Mouse (Mus musculus): ENCODE measurements around the gene Gdpgp1. TPM values are rescaled to one million over a fixed set of nuclear protein-coding genes. Genes with fewer than 3 reads are reported as not detected.
A peak's percentile ranks its signal among the peaks of the same experiment; 100 is the strongest.

The Gdpgp1 gene
- polyA plus RNA-seq, 2 experiments = 1.1 to 1.3 TPM

GRCm38 (mm10) chr7:80199286-80199685 is 33.4 kb upstream of the Gdpgp1 start:
- ATAC-seq (ENCODE audit: insufficient read depth) (no peak), DNase-seq (ENCODE audit: low read depth in 3 of 3, low spot score in 3 of 3) (no peak)
- Histone ChIP-seq H3K4me1 (replicated peaks; ENCODE audit: control insufficient read depth in 2 of 2, insufficient read depth in 2 of 2, low read length in 1 of 2) (peaks cover 76 to 80% of the 10 kb centered on the region in 2 experiments), H3K4me2 (ENCODE audit: low read depth) (peak overlapping the region; percentile 87), H3K27me3 (ENCODE audit: control insufficient read depth, insufficient read depth, low read length) (no peaks in the 10 kb centered on the region), H3K9me3 (ENCODE audit: control insufficient read depth, low read length) (no peaks in the 10 kb centered on the region), H3K9ac (replicated peaks) (peak overlapping the region; percentile 95), H3K27ac (peak overlapping the region; percentile 83), H3K4me3 (ENCODE audit: insufficient read depth in 1 of 2, low read depth in 2 of 2, low read length in 2 of 2) (peak overlapping the region; percentile 77 to 86), H3K36me3 (replicated peaks; ENCODE audit: control insufficient read depth, insufficient read depth, low read depth) (peaks cover 10% of the 10 kb centered on the region)
- TF ChIP-seq EP300 (IDR thresholded peaks at IDR 0.05; ENCODE audit: low read depth) (no peak), CTCF (IDR thresholded peaks at IDR 0.05; ENCODE audit: low read depth) (no peak)
- WGBS (ENCODE audit: insufficient replicate concordance) = 17% methylated on average over 6 of the region's 6 CpGs

GRCm38 (mm10) chr7:80199851-80200587 is 32.6 kb upstream of the Gdpgp1 start:
- Histone ChIP-seq H3K4me2 (ENCODE audit: low read depth) (peak overlapping the region; percentile 87), H3K27me3 (ENCODE audit: control insufficient read depth, insufficient read depth, low read length) (no peaks in the 10 kb centered on the region), H3K36me3 (replicated peaks; ENCODE audit: control insufficient read depth, insufficient read depth, low read depth) (peaks cover 13% of the 10 kb centered on the region), H3K4me1 (replicated peaks; ENCODE audit: control insufficient read depth in 2 of 2, insufficient read depth in 2 of 2, low read length in 1 of 2) (peaks cover 77 to 80% of the 10 kb centered on the region in 2 experiments), H3K9ac (replicated peaks) (peak overlapping the region; percentile 95), H3K9me3 (ENCODE audit: control insufficient read depth, low read length) (no peaks in the 10 kb centered on the region), H3K27ac (peak overlapping the region; percentile 83), H3K4me3 (ENCODE audit: insufficient read depth in 1 of 2, low read depth in 2 of 2, low read length in 2 of 2) (peak overlapping the region; percentile 77 to 86)
- no peak for DNase-seq (ENCODE audit: low read depth in 3 of 3, low spot score in 3 of 3)
- 68% methylated on average over 11 of the region's 11 CpGs for WGBS (ENCODE audit: insufficient replicate concordance)
- TF ChIP-seq EP300 (IDR thresholded peaks at IDR 0.05; ENCODE audit: low read depth) (no peak), CTCF (IDR thresholded peaks at IDR 0.05; ENCODE audit: low read depth) (no peak)
- no peak for ATAC-seq (ENCODE audit: insufficient read depth)

DNA sequence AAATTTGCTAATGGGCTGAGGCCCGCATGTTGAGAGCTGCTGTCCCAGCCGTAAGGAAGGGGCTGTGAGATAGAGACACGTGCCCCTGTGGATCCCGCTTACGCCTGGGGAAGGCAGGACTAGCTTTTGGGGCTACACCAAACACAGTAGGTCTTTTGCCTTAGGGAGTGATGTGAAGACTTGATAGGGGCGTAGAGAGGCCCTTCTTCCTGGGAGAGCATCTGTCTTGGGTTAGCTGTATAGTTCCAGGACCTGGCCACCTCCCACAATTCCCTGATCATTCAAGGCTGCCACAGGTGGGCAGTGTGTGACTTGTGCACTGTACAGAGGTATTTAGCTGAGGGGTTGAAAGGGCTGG is 32.1 kb upstream of the Gdpgp1 start:
- Histone ChIP-seq H3K27ac (peak overlapping the region; percentile 83), H3K4me1 (replicated peaks; ENCODE audit: control insufficient read depth in 2 of 2, insufficient read depth in 2 of 2, low read length in 1 of 2) (peaks cover 77 to 80% of the 10 kb centered on the region in 2 experiments), H3K9ac (replicated peaks) (peak overlapping the region; percentile 95)

GRCm38 (mm10) chr7:80200963-80201539 is 31.6 kb upstream of the Gdpgp1 start:
- Histone ChIP-seq H3K4me1 (replicated peaks; ENCODE audit: control insufficient read depth in 2 of 2, insufficient read depth in 2 of 2, low read length in 1 of 2) (peaks cover 77 to 82% of the 10 kb centered on the region in 2 experiments), H3K4me3 (ENCODE audit: insufficient read depth in 1 of 2, low read depth in 2 of 2, low read length in 2 of 2) (peak overlapping the region; percentile 11 to 77; a peak in 3 of 4 replicates), H3K4me2 (ENCODE audit: low read depth) (peak overlapping the region; percentile 87), H3K27me3 (ENCODE audit: control insufficient read depth, insufficient read depth, low read length) (no peaks in the 10 kb centered on the region), H3K27ac (peak overlapping the region; percentile 83), H3K36me3 (replicated peaks; ENCODE audit: control insufficient read depth, insufficient read depth, low read depth) (peaks cover 13% of the 10 kb centered on the region), H3K9me3 (ENCODE audit: control insufficient read depth, low read length) (no peaks in the 10 kb centered on the region), H3K9ac (replicated peaks) (peak overlapping the region; percentile 95)
- WGBS (ENCODE audit: insufficient replicate concordance) = 80% methylated on average over 5 of the region's 5 CpGs
- DNase-seq (ENCODE audit: low read depth in 3 of 3, low spot score in 3 of 3) (no peak), ATAC-seq (ENCODE audit: insufficient read depth) (no peak)
- no peak for TF ChIP-seq CTCF (IDR thresholded peaks at IDR 0.05; ENCODE audit: low read depth)
- no peak for TF ChIP-seq EP300 (IDR thresholded peaks at IDR 0.05; ENCODE audit: low read depth)

More for the DNA sequence above, 32.1 kb upstream of the Gdpgp1 start:
- DNase-seq (ENCODE audit: low read depth in 3 of 3, low spot score in 3 of 3) (no peak), ATAC-seq (ENCODE audit: insufficient read depth) (no peak)
- WGBS (ENCODE audit: insufficient replicate concordance) = 69% methylated on average over 6 of the region's 6 CpGs
- peak overlapping the region; percentile 77 to 86 for H3K4me3 ChIP-seq (ENCODE audit: insufficient read depth in 1 of 2, low read depth in 2 of 2, low read length in 2 of 2)
- H3K27me3 ChIP-seq (ENCODE audit: control insufficient read depth, insufficient read depth, low read length) = no peaks in the 10 kb centered on the region
- H3K9me3 ChIP-seq (ENCODE audit: control insufficient read depth, low read length) = no peaks in the 10 kb centered on the region
- TF ChIP-seq CTCF (IDR thresholded peaks at IDR 0.05; ENCODE audit: low read depth) = peak; percentile 24
- TF ChIP-seq EP300 (IDR thresholded peaks at IDR 0.05; ENCODE audit: low read depth) = no peak
- H3K36me3 ChIP-seq (replicated peaks; ENCODE audit: control insufficient read depth, insufficient read depth, low read depth) = peaks cover 13% of the 10 kb centered on the region
- H3K4me2 ChIP-seq (ENCODE audit: low read depth) = peak overlapping the region; percentile 87

GRCm38 (mm10) chr7:80201888-80202540 is 30.7 kb upstream of the Gdpgp1 start:
- no peak overlapping the region for H3K4me3 ChIP-seq (ENCODE audit: insufficient read depth in 1 of 2, low read depth in 2 of 2, low read length in 2 of 2)
- no peak overlapping the region; the same call in 1 of the 2 replicates for H3K9ac ChIP-seq (replicated peaks)
- DNase-seq (ENCODE audit: low read depth in 3 of 3, low spot score in 3 of 3) = no peak

More at GRCm38 (mm10) chr7:80201888-80202540, 30.7 kb upstream of the Gdpgp1 start:
- Histone ChIP-seq H3K27ac (peak overlapping the region; percentile 9; the same call in 1 of the 2 replicates), H3K4me1 (replicated peaks; ENCODE audit: control insufficient read depth in 2 of 2, insufficient read depth in 2 of 2, low read length in 1 of 2) (peaks cover 78 to 85% of the 10 kb centered on the region in 2 experiments), H3K4me2 (ENCODE audit: low read depth) (peak overlapping the region; percentile 87), H3K27me3 (ENCODE audit: control insufficient read depth, insufficient read depth, low read length) (no peaks in the 10 kb centered on the region), H3K9me3 (ENCODE audit: control insufficient read depth, low read length) (no peaks in the 10 kb centered on the region), H3K36me3 (replicated peaks; ENCODE audit: control insufficient read depth, insufficient read depth, low read depth) (peaks cover 13% of the 10 kb centered on the region)
- ATAC-seq (ENCODE audit: insufficient read depth) = no peak
- TF ChIP-seq CTCF (IDR thresholded peaks at IDR 0.05; ENCODE audit: low read depth) = no peak
- no peak for TF ChIP-seq EP300 (IDR thresholded peaks at IDR 0.05; ENCODE audit: low read depth)
- 86% methylated on average over 15 of the region's 15 CpGs for WGBS (ENCODE audit: insufficient replicate concordance)
